Mouse (Mus musculus) cerebellum, adult 8-10 months (tissue): ENCODE measurements around the gene Agbl4.

ENCODE experiments used
- DNase-seq: peaks from one replicate; pipeline ENCODE4 v3.0.0; 2022

The Agbl4 gene

GRCm38 (mm10) chr4:111681926-111682325, 1284.5 kb downstream of the Agbl4 start:
- no peak for DNase-seq

- no peak for DNase-seq
Measured at GRCm38 (mm10) chr4:111682793-111683192, 1285.3 kb downstream of the Agbl4 start.

GRCm38 (mm10) chr4:111683843-111684242, 1286.4 kb downstream of the Agbl4 start:
- no peak for DNase-seq

GRCm38 (mm10) chr4:111685951-111686350, 1288.5 kb downstream of the Agbl4 start:
- no peak for DNase-seq

GRCm38 (mm10) chr4:111686951-111687350, 1289.5 kb downstream of the Agbl4 start:
- DNase-seq: peak; percentile 14

GRCm38 (mm10) chr4:111687613-111688012, 1290.2 kb downstream of the Agbl4 start:
- DNase-seq: peak; percentile 36

GRCm38 (mm10) chr4:111691057-111691543, 1293.6 kb downstream of the Agbl4 start:
- no peak for DNase-seq

- no peak for DNase-seq
Measured at GRCm38 (mm10) chr4:111701381-111701780, 1303.9 kb downstream of the Agbl4 start.

- DNase-seq: no peak
Measured at GRCm38 (mm10) chr4:111704126-111704525, 1306.7 kb downstream of the Agbl4 start.

GRCm38 (mm10) chr4:111704975-111705374, 1307.5 kb downstream of the Agbl4 start:
- no peak for DNase-seq
